Mouse (Mus musculus): ENCODE measurements around the gene Wfdc16. TPM values are rescaled to one million over a fixed set of nuclear protein-coding genes. Genes with fewer than 3 reads are reported as not detected.
"Not testable (repeated sequence)": the region's sequence is repeated elsewhere in the genome, so short reads cannot be mapped to it uniquely, and the experiment has no call there.

The Wfdc16 gene
- polyA plus RNA-seq, 1 experiment from 2014 or later, result not detected

DNA sequence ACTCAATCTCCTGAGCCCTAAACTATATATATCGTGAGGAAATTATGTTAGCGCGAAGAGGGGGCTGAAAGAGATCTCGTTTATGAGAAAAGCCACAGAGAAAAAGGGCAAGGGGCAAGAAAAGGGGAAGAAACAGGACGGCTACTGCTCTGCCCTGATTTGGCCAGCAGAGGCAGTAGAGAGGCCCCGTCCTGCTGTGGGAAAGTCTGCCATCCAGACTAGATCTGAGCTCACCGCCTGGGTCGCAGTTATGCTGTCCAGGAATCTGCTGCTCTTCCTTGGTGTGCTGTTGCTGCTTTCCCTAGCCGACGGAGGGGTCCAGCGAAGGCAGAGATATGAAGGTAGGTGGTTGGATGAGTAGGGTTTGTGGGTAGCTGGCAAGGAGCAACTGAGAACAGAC is 17.3 kb upstream of the Wfdc16 start, which contains the start of gene Wfdc10:
TSS of gene Wfdc10 (plus strand) at position 189 of the 400 bp plus-strand sequence.
- whole genome bisulfite sequencing, result 16% methylated on average over 11 of the region's 11 CpGs

DNA sequence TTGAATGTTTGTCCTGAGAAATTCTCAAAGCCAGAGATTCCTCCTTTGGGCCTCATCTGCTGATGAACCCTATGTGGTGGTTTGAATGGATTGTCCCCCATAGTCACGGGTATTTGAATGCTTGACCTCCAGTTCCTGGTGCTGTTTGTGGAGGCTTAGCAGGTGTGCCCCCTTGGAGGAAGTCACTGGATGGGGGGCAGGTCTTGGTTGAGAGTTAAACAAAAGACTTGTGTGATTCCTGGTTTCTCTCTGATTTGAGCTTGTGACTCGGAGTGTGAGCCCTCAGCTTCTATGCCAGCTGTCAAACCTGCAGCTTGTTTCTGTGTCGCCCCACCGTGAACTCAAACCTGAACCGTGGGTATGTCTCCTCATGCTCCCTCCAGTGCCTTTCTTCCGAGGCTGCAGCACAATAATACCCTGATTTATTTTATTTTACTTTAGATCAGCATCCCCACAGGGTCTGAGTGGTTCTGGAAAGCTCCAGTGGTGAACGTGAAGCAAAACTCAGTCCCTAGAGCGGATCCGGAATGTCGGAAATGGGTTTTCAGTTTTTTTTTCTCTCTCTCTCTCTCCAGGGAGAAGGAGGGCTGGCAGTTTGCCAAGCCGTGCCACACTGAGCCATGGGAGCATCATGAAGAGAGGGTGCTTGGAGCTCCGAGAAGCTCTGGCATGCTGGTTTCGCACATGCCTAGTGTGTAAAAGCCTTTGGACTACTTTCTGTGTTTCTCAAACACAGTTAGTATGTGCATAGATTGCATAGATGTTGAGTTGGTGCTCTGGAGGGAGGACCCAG is 3.5 kb upstream of the Wfdc16 start:
- H3K9me3 ChIP-seq, result peaks cover 4% of the 10 kb centered on the region; the same call in 1 of the 2 replicates
- ATAC-seq (ENCODE audit: extremely low read depth, insufficient number of reproducible peaks, low FRiP score, low TSS enrichment), result no peak
- H3K27ac ChIP-seq (replicated peaks), result no peak overlapping the region
- no peaks in the 10 kb centered on the region for H3K27me3 ChIP-seq (replicated peaks)
- H3K4me3 ChIP-seq, result no peak overlapping the region
- H3K9ac ChIP-seq, result no peak overlapping the region
- H3K36me3 ChIP-seq, result no peaks in the 10 kb centered on the region
- no peaks in the 10 kb centered on the region for H3K4me1 ChIP-seq
- whole genome bisulfite sequencing, result 74% methylated on average over 13 of the region's 13 CpGs
- H3K4me2 ChIP-seq, result no peak overlapping the region

More for the DNA sequence above, 17.3 kb upstream of the Wfdc16 start, which contains the start of gene Wfdc10:
- Histone ChIP-seq H3K4me2 (no peak within 1 kb of the TSS), H3K4me3 (no peak within 1 kb of the TSS), H3K9me3 (no peaks in the 10 kb centered on the region), H3K36me3 (no peaks in the 10 kb centered on the region), H3K27ac (replicated peaks) (no peak within 1 kb of the TSS), H3K27me3 (replicated peaks) (peaks cover 11% of the 10 kb centered on the region), H3K9ac (no peak within 1 kb of the TSS), H3K4me1 (no peaks in the 10 kb centered on the region)
- no peak for ATAC-seq (ENCODE audit: extremely low read depth, insufficient number of reproducible peaks, low FRiP score, low TSS enrichment)

DNA sequence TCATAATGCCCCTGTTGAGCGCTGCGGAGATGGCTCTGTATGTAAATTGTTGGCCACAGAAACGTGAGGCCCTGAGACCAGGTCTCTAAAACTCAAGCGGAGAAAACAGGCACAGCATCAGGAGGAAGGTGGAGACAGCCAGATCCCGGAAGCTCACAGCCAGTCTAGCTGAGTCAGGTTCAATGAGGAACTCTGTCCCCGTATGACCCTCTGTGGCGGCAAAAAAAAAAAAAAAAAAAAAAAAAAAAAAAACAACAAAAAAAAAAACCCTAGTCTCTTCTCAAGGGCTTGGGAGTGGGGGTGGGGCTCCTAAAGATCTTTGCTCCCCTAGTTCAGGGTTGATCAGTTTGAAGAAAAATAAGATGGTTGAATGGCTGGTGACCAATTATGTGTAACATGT is 2.5 kb upstream of the Wfdc16 start:
- WGBS, result 59% methylated on average over 7 of the region's 7 CpGs
- H3K27me3 ChIP-seq (replicated peaks), result no peaks in the 10 kb centered on the region
- H3K36me3 ChIP-seq, result no peaks in the 10 kb centered on the region
- no peak overlapping the region for H3K9ac ChIP-seq
- H3K4me1 ChIP-seq, result no peaks in the 10 kb centered on the region
- peaks cover 4% of the 10 kb centered on the region; the same call in 1 of the 2 replicates for H3K9me3 ChIP-seq
- H3K4me3 ChIP-seq, result no peak overlapping the region
- no peak overlapping the region for H3K27ac ChIP-seq (replicated peaks)
- no peak overlapping the region for H3K4me2 ChIP-seq
- ATAC-seq (ENCODE audit: extremely low read depth, insufficient number of reproducible peaks, low FRiP score, low TSS enrichment), result no peak

DNA sequence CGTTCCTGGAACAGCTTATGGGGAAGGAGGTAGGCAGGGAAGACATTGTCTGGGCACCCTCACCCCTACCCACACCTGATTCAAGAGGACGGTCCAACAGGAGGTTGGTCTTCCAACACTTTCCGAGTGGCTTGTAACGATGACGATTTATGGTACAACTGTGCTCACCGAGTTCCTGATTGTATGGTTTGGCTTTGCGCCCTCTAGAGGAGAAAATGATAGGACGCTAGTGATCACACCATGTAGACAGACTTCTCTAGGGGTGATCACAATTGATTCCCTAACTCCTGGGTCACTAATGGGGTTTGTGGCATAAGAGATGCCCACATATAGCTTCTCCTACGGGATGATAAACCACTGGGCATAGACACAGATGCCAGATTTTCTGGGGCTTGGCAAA is 3.3 kb downstream of the Wfdc16 start:
- ATAC-seq (ENCODE audit: extremely low read depth, insufficient number of reproducible peaks, low FRiP score, low TSS enrichment), result no peak
- H3K4me2 ChIP-seq, result no peak overlapping the region
- H3K9ac ChIP-seq, result no peak overlapping the region
- H3K27ac ChIP-seq (replicated peaks), result no peak overlapping the region
- WGBS, result 73% methylated on average over 9 of the region's 9 CpGs
- no peaks in the 10 kb centered on the region for H3K4me1 ChIP-seq
- H3K9me3 ChIP-seq, result peaks cover 4% of the 10 kb centered on the region; the same call in 1 of the 2 replicates
- no peaks in the 10 kb centered on the region for H3K36me3 ChIP-seq
- no peak overlapping the region for H3K4me3 ChIP-seq
- H3K27me3 ChIP-seq (replicated peaks), result no peaks in the 10 kb centered on the region

DNA sequence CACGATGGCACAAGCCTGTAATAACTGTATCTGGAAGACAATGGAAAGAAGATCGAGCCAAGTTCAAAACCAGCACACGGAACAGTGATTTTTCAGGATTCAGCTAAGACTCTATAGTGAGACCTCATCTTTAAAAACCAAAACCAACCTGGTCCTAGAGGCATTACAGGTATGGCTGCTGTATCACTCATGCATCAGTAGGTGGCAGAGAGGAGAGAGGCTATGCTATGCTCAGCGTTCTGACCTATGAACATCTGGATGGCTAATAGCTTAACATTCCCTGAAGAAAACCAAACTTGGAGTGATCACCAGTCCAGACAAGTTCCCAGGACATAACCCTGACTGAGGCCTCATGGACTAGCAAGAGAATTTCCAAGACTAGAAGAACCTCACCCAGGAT is 16.8 kb downstream of the Wfdc16 start:
- ATAC-seq (ENCODE audit: extremely low read depth, insufficient number of reproducible peaks, low FRiP score, low TSS enrichment), result no peak
- WGBS, result 70% methylated on average over 4 of the region's 4 CpGs
- Histone ChIP-seq H3K4me3 (no peak overlapping the region), H3K27ac (replicated peaks) (no peak overlapping the region), H3K27me3 (replicated peaks) (no peaks in the 10 kb centered on the region), H3K9me3 (no peaks in the 10 kb centered on the region), H3K9ac (no peak overlapping the region), H3K36me3 (no peaks in the 10 kb centered on the region), H3K4me2 (no peak overlapping the region), H3K4me1 (no peaks in the 10 kb centered on the region)

DNA sequence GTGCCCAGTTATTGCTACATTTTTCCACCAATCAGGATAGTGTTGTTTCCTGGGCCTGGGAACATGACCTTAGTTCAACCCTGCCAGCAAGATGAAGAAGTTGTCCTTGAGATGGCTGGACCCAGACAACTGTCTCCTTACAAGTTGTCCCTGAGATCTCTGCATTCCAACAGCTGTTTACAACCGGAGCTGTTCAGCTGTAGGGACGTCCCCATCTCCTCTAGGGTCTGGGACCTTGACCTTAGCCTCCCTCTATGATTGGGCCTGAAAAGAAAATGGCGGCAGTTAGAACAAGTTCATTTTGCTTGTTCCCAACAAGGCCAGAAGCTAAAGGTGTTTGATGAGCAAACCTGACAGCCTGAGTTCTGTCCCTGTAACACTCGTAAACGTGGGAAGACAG is 19.5 kb downstream of the Wfdc16 start:
- H3K36me3 ChIP-seq, result no peaks in the 10 kb centered on the region
- WGBS, result 68% methylated on average over 5 of the region's 5 CpGs
- no peak overlapping the region for H3K27ac ChIP-seq (replicated peaks)
- H3K4me2 ChIP-seq, result no peak overlapping the region
- no peak overlapping the region for H3K9ac ChIP-seq
- ATAC-seq (ENCODE audit: extremely low read depth, insufficient number of reproducible peaks, low FRiP score, low TSS enrichment), result no peak
- H3K4me1 ChIP-seq, result no peaks in the 10 kb centered on the region
- no peaks in the 10 kb centered on the region for H3K9me3 ChIP-seq
- no peak overlapping the region for H3K4me3 ChIP-seq
- H3K27me3 ChIP-seq (replicated peaks), result no peaks in the 10 kb centered on the region; the same call in 1 of the 2 replicates

DNA sequence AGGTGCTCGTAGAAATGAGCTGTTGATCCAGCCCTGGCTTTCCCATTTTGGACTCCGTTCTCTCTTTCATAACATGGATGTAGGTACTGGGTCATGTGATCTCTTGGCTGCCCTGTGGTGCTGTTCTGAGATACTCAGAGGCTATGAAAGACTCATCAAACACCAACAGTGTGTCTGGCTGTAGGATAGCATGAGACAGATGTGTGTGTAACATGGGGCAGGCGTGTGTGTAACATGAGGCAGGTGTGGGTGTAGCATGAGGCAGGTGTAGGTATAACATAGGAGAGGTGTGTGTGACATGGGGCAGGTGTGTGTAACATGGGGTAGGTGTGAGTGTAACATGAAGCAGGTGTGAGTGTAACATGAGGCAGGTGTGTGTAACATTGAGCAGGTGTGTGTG is 23.2 kb downstream of the Wfdc16 start:
- Histone ChIP-seq H3K27ac (replicated peaks) (no peak overlapping the region), H3K36me3 (no peaks in the 10 kb centered on the region), H3K9ac (no peak overlapping the region), H3K9me3 (no peaks in the 10 kb centered on the region), H3K4me1 (no peaks in the 10 kb centered on the region), H3K27me3 (replicated peaks) (peaks cover 3% of the 10 kb centered on the region; the same call in 1 of the 2 replicates), H3K4me3 (no peak overlapping the region), H3K4me2 (no peak overlapping the region)
- WGBS, result 76% methylated on average over 3 of the region's 3 CpGs
- ATAC-seq (ENCODE audit: extremely low read depth, insufficient number of reproducible peaks, low FRiP score, low TSS enrichment), result no peak

DNA sequence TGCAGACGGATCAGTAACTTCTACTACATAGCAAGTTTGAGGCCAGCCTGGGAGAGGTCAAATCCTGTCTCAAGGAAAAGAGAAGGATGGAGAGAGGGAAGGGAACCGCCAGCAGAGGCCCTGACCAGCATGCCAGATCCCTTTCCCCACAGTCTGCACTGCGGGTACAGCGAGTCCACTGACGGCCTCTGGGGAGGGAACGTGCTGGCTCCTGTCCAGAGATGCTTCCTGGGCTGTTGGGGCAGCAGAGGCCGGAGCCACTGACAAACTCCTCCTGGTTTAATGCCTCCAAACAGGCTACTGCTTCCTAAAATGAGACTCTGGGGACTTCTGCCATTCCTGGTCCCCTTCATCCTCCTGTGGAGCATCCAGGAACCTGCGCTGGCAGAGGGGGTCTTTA is 25.1 kb downstream of the Wfdc16 start, which contains the start of the genes Wfdc6b and Wfdc8:
TSS of gene Wfdc6b (plus strand) at position 52 of the 400 bp plus-strand sequence.
TSS of gene Wfdc8 (minus strand) at position 156 of the 400 bp plus-strand sequence.
- H3K4me1 ChIP-seq; H3K9ac ChIP-seq; H3K4me3 ChIP-seq; H3K36me3 ChIP-seq; H3K27ac ChIP-seq (replicated peaks); ATAC-seq (ENCODE audit: extremely low read depth, insufficient number of reproducible peaks, low FRiP score, low TSS enrichment); H3K4me2 ChIP-seq; H3K9me3 ChIP-seq; H3K27me3 ChIP-seq (replicated peaks): not testable (repeated sequence)
- 46% methylated on average over 8 of the region's 8 CpGs for WGBS

DNA sequence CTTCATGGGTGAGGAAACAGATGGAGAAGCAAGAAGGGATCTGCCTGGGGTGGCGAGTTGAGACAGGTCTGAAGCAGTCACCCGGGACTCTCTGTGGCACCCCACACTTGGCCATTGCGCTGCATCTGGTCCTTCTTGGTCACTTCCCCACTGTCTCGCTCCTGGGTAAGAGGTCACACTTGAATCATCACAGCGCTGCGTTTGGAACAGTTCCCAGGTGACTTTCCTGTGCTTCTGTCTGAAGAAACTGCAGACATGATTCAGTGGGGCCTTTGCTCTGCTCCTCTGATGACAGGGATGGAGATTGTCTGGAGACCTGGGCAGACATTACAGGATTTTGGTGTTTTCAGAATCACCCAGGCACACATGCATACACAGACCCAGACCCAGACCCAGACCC is 29.8 kb downstream of the Wfdc16 start:
- ATAC-seq (ENCODE audit: extremely low read depth, insufficient number of reproducible peaks, low FRiP score, low TSS enrichment), result no peak

DNA sequence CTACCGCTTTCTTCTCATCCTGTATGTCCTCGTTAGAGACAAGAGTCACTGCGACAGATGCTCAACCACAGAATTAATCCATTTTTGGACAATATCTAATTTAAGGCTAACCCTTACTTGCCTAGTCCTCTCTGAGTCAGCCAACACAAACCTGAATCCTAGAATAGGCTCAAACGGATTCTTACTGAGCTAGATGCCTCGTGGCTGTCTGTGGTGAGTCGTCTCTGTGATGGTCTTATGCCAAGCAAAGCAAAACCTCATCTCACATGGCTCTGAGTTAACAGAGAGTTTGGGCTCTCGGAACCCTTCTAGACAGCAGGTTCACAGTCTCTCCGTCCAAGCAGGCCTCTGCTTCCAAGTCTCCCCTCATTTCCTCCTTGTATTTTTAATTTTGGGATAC is 34.2 kb downstream of the Wfdc16 start:
- no peaks in the 10 kb centered on the region for H3K4me1 ChIP-seq
- H3K9me3 ChIP-seq, result peaks cover 5% of the 10 kb centered on the region; the same call in 1 of the 2 replicates
- no peak overlapping the region for H3K27ac ChIP-seq (replicated peaks)
- WGBS, result 75% methylated on average over 8 of the region's 8 CpGs
- H3K36me3 ChIP-seq, result no peaks in the 10 kb centered on the region
- H3K4me2 ChIP-seq, result no peak overlapping the region
- no peak overlapping the region for H3K9ac ChIP-seq
- H3K27me3 ChIP-seq (replicated peaks), result peaks cover 16% of the 10 kb centered on the region
- ATAC-seq (ENCODE audit: extremely low read depth, insufficient number of reproducible peaks, low FRiP score, low TSS enrichment), result no peak
- H3K4me3 ChIP-seq, result no peak overlapping the region

More for the DNA sequence above, 29.8 kb downstream of the Wfdc16 start:
- H3K4me1 ChIP-seq, result no peaks in the 10 kb centered on the region
- H3K4me2 ChIP-seq, result no peak overlapping the region
- H3K27me3 ChIP-seq (replicated peaks), result peaks cover 19% of the 10 kb centered on the region
- WGBS, result 63% methylated on average over 6 of the region's 6 CpGs
- H3K9me3 ChIP-seq, result 0 out of 2 replicates have a peak, but pooled peaks cover under 1% of the 10 kb centered on the region
- H3K36me3 ChIP-seq, result no peaks in the 10 kb centered on the region
- H3K27ac ChIP-seq (replicated peaks), result no peak overlapping the region
- H3K4me3 ChIP-seq, result no peak overlapping the region
- no peak overlapping the region for H3K9ac ChIP-seq

DNA sequence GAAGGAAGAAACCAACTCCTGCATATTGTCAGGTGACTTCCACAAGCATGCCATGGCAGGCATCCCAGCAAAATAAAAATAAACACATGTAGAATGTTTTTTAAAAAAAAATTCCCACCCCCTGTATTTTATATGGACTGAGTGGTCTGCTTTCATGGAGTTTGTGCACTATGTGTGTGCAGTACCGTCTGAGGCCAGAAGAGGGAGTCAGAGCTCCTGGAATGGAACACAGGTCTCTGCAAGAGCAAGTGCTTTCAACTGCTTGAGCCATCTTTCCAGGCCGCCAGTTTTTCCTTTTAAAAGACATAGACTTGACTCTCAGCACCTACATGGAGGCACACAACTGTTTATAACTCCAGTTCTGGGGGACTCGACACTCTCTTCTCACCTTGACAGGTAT is 35.1 kb downstream of the Wfdc16 start:
- H3K4me1 ChIP-seq, result no peaks in the 10 kb centered on the region
- H3K9me3 ChIP-seq, result peaks cover 5% of the 10 kb centered on the region; the same call in 1 of the 2 replicates
- no peak overlapping the region for H3K27ac ChIP-seq (replicated peaks)
- no peak for ATAC-seq (ENCODE audit: extremely low read depth, insufficient number of reproducible peaks, low FRiP score, low TSS enrichment)
- H3K27me3 ChIP-seq (replicated peaks), result peaks cover 12% of the 10 kb centered on the region
- no peak overlapping the region for H3K9ac ChIP-seq
- 79% methylated on average over 3 of the region's 3 CpGs for WGBS
- no peak overlapping the region for H3K4me2 ChIP-seq
- no peaks in the 10 kb centered on the region for H3K36me3 ChIP-seq
- no peak overlapping the region for H3K4me3 ChIP-seq

DNA sequence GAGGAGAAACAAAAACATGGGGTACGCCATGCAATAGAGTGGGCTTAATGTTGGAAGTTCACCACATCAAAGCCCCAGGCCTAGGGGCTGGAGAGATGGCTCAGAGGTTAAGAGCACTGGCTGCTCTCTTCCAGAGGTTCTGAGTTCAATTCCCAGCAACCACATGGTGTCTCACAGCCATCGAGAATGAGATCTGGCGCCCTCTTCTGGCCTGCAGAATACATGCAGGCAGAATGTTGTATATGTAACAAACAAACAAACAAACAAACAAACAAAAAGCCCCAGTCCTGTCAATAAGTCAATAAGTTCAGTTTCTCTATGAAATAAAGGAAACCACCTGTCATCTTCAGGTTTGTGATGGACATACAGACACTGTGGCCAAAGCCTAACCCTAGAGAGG is 38.4 kb downstream of the Wfdc16 start:
- H3K4me2 ChIP-seq, result no peak overlapping the region
- H3K9me3 ChIP-seq, result peaks cover 5% of the 10 kb centered on the region; the same call in 1 of the 2 replicates
- H3K9ac ChIP-seq, result no peak overlapping the region
- no peaks in the 10 kb centered on the region for H3K4me1 ChIP-seq
- ATAC-seq (ENCODE audit: extremely low read depth, insufficient number of reproducible peaks, low FRiP score, low TSS enrichment), result no peak
- WGBS, result 60% methylated on average over 3 of the region's 3 CpGs
- no peaks in the 10 kb centered on the region for H3K36me3 ChIP-seq
- no peak overlapping the region for H3K27ac ChIP-seq (replicated peaks)
- no peak overlapping the region for H3K4me3 ChIP-seq
- H3K27me3 ChIP-seq (replicated peaks), result no peaks in the 10 kb centered on the region

All from heart, embryonic 13.5 days (tissue).